Mouse (Mus musculus) midbrain, embryonic 10.5 days (tissue): Measurements from ENCODE around the gene 1810046K07Rik. TPM values are rescaled to one million over a fixed set of nuclear protein-coding genes. Genes with fewer than 3 reads are reported as not detected.
A peak's percentile ranks its signal among the peaks of the same experiment; 100 is the strongest.

Experiments
- DNase-seq: peaks from one replicate; pipeline ENCODE4 v3.0.0-alpha.2; 2017; ENCODE audit warnings: low spot score
- H3K27ac ChIP-seq: fragments of 300-500 bp; sonication (generic); replicated peaks from 2 replicates; pipeline ENCODE4 v1.5.1; 2016; ENCODE audit warnings: mild to moderate bottlenecking
- H3K27me3 ChIP-seq: fragments of 300-500 bp; sonication (generic); 2 replicates; pipeline ENCODE4 v1.6.1; 2016; ENCODE audit warnings: low read depth, mild to moderate bottlenecking; ENCODE audit not compliant: poor library complexity, severe bottlenecking
- H3K36me3 ChIP-seq: fragments of 300-500 bp; sonication (generic); 2 replicates; pipeline ENCODE4 v1.6.1; 2016; ENCODE audit warnings: mild to moderate bottlenecking, moderate library complexity
- H3K4me1 ChIP-seq: fragments of 300-500 bp; sonication (generic); 2 replicates; pipeline ENCODE4 v1.6.1; 2016
- H3K4me3 ChIP-seq: fragments of 300-500 bp; sonication (generic); 2 replicates; pipeline ENCODE4 v1.5.1; 2016; ENCODE audit warnings: mild to moderate bottlenecking, moderate library complexity
- H3K9me3 ChIP-seq: fragments of 300-500 bp; sonication (generic); replicated peaks from 2 replicates; pipeline ENCODE4 v1.6.1; 2016; ENCODE audit warnings: mild to moderate bottlenecking
- WGBS: fragments of 180-500 bp; shearing (Covaris S2); methylation state at CpG from one replicate; pipeline ENCODE4 v1.1.7; 2016; 5-methylcytosine and 5-hydroxymethylcytosine counted together
- polyA plus RNA-seq: library from polyadenylated mRNA; unstranded; fragments of >200 nt; fragmentation: Nextera tagmentation; extraction: Ambion mirVana; gene quantifications from 2 replicates; pipeline ENCODE4 v1.2.1, GENCODE M21; 2016

1810046K07Rik gene
- polyA plus RNA-seq, 1 experiment from 2014 or later: not detected

DNA sequence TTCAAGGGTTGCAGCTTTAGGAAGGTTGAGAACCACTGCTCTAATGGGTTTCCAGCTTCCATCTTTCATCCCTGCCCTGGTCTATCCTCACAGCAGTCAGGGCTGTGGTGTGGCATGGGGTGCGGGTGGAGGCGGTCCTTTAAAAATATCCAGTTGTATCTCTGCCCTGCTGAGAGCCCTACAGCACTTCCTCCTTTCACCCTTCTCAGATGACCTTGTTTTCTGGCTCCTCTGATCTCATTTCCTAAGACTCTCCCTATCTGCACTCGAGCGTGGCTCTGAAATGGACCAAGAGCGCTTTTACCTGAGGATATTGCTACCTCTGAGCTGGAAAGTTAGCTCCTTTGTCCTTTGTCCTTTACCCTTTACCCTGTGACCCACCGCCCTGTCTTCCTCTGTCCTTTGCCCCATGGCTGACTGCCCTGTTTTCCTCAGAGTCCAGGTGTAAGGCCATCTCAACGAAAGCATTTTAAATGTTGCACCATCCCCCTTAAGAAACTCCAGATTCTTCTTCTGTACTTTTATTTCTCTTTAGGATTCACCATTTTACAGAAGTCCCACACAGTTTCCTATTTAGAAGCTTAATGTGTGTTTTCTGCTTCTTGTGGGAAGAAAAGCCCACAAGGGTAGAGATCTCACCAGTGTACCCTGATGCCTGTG is 4.2 kb downstream of the 1810046K07Rik start:
- Histone ChIP-seq H3K27me3 (no peaks in the 10 kb centered on the region), H3K4me1 (no peaks in the 10 kb centered on the region), H3K4me3 (no peak overlapping the region), H3K36me3 (no peaks in the 10 kb centered on the region), H3K27ac (no peak overlapping the region), H3K9me3 (no peaks in the 10 kb centered on the region)
- WGBS: 82% methylated on average over 7 of the region's 7 CpGs
- no peak for DNase-seq

DNA sequence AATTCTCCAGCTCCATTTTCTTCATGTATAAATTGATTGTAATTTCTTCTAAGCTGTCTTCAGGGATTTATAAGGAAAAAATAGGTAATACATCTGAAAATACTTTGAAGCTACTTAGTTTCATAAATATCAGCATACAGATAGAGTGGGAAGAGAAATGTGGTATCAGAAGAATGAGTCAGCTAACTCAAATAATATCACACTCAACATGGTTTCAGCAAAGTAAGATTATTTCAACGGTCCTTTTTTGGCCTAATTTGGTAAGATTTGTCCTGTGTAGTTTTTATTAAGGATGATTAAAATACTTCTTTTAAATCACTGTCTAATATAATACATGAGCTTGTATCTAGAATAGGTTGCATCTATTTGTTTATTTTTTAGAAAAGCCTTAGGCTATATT is 8.6 kb downstream of the 1810046K07Rik start:
- no peak for DNase-seq
- no peaks in the 10 kb centered on the region for H3K36me3 ChIP-seq
- WGBS: 92% methylated on average over 1 of the region's 1 CpGs
- H3K9me3 ChIP-seq: no peaks in the 10 kb centered on the region
- no peaks in the 10 kb centered on the region for H3K4me1 ChIP-seq
- no peak overlapping the region for H3K4me3 ChIP-seq
- no peak overlapping the region for H3K27ac ChIP-seq
- H3K27me3 ChIP-seq: no peaks in the 10 kb centered on the region

DNA sequence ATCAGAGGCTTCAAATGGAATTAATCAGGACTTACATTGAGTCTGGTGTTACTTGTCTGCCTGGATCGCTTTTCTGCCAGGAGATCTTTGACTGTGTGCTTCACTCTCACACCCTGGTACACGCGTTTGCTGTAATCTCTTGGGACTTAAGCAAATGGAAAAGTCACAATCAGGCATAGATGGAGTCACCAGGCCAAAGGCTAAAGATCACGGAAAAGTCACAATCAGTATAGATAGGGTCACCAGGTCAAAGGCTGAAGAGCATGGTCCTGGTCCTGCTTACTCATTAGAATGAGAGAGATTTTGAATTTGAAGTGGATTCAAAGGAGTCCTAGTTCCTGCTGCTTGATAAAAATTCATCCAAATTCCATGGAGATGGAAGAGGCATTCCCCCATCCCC is 10.5 kb downstream of the 1810046K07Rik start:
- Histone ChIP-seq H3K27me3 (no peaks in the 10 kb centered on the region), H3K27ac (no peak overlapping the region), H3K36me3 (no peaks in the 10 kb centered on the region), H3K4me1 (no peaks in the 10 kb centered on the region), H3K4me3 (no peak overlapping the region), H3K9me3 (no peaks in the 10 kb centered on the region)
- DNase-seq: no peak
- WGBS: 74% methylated on average over 4 of the region's 4 CpGs

DNA sequence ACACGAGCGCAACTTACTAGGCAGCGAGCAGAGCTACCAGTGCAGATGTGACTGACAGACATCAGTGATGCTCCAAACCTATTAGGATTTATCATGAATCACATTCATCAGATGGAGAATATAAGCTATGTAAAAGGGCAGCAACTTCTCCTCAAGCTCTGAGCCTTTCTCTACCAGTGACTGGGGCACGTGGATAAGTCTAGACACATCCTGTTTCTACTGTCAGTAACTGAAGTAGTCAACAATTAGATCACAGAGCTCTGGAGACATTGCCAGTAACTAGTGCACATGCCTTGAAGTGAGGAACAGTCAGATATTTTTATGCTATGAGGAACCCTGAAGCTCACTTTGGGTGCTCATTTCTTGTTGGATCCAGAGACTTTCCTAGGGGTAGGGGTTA is 11.4 kb downstream of the 1810046K07Rik start:
- no peak for DNase-seq
- Histone ChIP-seq H3K36me3 (no peaks in the 10 kb centered on the region), H3K4me1 (no peaks in the 10 kb centered on the region), H3K27me3 (no peaks in the 10 kb centered on the region), H3K4me3 (no peak overlapping the region), H3K27ac (no peak overlapping the region), H3K9me3 (no peaks in the 10 kb centered on the region)
- WGBS: 92% methylated on average over 4 of the region's 4 CpGs

DNA sequence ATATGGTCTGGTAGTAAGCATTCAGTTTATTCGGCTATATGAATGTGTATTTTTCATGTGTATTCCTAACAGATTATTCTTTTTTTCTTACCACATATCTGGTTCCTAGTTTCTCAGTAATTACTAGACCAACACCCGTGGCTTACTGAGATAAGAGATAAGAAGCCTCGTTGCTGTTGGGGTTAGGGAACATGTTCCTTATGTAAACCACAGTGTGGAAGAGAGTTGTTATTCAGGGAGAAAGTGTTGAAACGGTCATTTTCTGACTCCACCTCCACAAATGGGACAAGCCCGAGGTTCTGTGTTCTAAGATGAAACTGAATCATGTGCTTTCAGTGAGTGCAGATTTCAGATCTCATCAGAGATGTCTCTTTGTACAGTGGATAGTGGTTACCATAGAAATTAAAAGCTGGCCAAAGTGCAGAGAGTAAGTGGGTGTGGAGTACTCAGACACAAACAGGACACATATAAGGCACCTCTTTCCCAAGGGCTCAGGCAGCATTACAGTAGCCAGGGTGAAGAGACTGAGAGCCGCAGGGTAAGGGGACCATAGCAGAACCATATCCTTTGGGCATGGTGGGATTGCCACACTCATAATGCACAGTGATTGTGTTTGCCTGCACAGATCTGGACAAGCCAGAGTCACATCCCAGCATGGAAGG is 13.2 kb downstream of the 1810046K07Rik start:
- WGBS: 86% methylated on average over 6 of the region's 6 CpGs
- no peaks in the 10 kb centered on the region for H3K9me3 ChIP-seq
- H3K4me1 ChIP-seq: no peaks in the 10 kb centered on the region
- H3K27ac ChIP-seq: no peak overlapping the region
- DNase-seq: no peak
- H3K27me3 ChIP-seq: no peaks in the 10 kb centered on the region
- H3K36me3 ChIP-seq: no peaks in the 10 kb centered on the region
- H3K4me3 ChIP-seq: no peak overlapping the region

DNA sequence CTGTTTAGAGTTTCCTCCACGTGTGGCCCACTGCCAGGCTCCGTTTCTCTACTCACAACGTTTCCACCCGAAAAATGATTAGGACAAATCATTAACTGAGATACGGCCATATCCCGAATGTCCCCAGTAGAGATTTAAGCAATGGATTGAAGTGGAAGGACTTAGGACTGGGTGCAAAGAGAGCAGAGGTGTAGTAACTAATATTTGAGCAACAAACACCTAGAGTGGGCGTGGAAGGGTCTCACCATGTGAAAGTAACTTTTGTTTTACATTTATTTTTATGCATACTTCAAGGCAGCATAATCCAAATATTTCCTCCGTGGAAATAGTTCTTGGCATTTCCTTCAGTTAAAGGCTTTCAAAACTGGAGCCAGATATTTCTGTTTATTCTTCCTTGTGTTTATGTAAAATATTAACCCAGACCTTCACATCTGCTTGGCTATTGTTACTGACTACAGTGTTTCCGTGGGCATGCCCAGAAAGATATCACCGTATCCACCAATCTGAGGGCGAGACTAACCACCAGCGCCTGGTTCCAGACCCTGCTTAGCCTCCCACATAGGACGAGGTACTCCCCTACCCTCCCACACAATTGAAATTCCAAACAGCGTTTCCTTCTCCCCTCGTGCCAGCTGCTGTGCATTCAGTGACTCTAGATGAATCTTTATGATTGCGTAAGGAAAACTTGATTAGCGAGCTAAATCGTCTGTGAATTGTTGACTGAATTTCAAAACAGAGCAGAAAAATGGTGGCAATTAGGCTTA is 16.0 kb downstream of the 1810046K07Rik start:
- Histone ChIP-seq H3K9me3 (no peaks in the 10 kb centered on the region), H3K27ac (no peak overlapping the region), H3K4me3 (no peak overlapping the region), H3K4me1 (no peaks in the 10 kb centered on the region), H3K36me3 (no peaks in the 10 kb centered on the region), H3K27me3 (no peaks in the 10 kb centered on the region)
- no peak for DNase-seq
- WGBS: 82% methylated on average over 18 of the region's 18 CpGs

DNA sequence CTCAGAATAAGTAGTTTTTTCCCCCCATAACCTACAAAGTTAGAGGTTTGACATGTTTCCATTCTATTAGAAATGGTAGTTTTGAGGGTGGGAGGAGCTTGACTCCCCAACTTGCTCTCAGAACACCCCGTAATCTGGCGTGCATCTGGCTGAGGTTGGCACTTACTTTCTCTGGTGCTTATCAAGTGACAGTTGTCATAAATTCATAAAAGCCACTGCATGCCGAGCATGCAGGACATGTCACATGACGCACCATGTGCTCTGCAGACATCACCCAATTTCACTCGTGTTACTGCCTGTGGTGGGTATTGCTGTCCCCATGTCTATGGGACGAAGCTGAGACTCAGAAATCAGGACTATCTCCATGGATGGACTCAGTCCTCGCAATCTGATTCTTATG is 18.2 kb downstream of the 1810046K07Rik start:
- no peak for DNase-seq
- H3K36me3 ChIP-seq: no peaks in the 10 kb centered on the region
- no peaks in the 10 kb centered on the region for H3K4me1 ChIP-seq
- H3K27ac ChIP-seq: no peak overlapping the region
- WGBS: 90% methylated on average over 7 of the region's 7 CpGs
- no peaks in the 10 kb centered on the region for H3K27me3 ChIP-seq
- no peaks in the 10 kb centered on the region for H3K9me3 ChIP-seq
- H3K4me3 ChIP-seq: no peak overlapping the region

DNA sequence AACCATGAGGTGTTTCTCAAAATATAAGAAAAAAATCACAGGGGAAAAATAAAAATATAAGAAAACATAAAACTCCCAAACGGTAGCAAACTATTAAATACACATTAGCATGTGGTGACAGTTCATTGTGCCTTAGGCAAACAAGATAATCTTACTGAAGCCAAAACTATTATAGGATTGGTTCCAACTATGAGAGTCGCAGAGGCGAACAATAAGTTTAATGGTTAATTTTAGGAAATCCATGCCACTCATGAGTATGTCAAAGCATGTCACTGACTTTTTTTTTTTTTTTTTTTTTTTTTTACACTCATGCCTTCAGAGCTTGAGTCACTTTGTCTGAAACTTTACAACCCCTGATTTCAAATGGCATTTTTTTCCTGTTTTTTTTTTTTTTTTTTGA is 22.4 kb downstream of the 1810046K07Rik start:
- no peak overlapping the region for H3K4me3 ChIP-seq
- no peaks in the 10 kb centered on the region for H3K36me3 ChIP-seq
- no peak overlapping the region for H3K27ac ChIP-seq
- no peaks in the 10 kb centered on the region for H3K9me3 ChIP-seq
- no peaks in the 10 kb centered on the region for H3K4me1 ChIP-seq
- no peak for DNase-seq
- no peaks in the 10 kb centered on the region for H3K27me3 ChIP-seq
- 95% methylated on average over 3 of the region's 3 CpGs for WGBS

DNA sequence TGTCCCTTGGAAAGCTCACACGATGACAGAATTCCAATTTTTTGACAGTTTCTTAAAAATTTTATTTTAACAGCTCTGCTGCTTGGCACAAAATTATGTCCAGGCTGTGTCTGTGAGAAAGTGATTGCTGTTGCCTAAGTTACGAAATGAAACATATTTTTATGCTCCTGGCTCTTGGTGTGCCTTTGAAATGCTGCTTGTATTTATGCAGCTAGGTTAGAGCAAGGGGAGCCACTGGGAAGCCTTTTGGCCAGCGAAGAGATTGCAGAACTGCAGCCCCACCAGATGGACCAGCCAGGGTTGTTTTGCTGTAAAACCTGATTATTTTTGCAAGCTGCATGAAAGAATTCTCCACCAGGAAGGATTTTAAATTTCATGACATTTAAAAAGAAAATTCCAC is 23.6 kb downstream of the 1810046K07Rik start:
- Histone ChIP-seq H3K27me3 (no peaks in the 10 kb centered on the region), H3K4me3 (no peak overlapping the region), H3K36me3 (no peaks in the 10 kb centered on the region), H3K4me1 (no peaks in the 10 kb centered on the region), H3K9me3 (no peaks in the 10 kb centered on the region), H3K27ac (no peak overlapping the region)
- 84% methylated on average over 3 of the region's 3 CpGs for WGBS
- no peak for DNase-seq

DNA sequence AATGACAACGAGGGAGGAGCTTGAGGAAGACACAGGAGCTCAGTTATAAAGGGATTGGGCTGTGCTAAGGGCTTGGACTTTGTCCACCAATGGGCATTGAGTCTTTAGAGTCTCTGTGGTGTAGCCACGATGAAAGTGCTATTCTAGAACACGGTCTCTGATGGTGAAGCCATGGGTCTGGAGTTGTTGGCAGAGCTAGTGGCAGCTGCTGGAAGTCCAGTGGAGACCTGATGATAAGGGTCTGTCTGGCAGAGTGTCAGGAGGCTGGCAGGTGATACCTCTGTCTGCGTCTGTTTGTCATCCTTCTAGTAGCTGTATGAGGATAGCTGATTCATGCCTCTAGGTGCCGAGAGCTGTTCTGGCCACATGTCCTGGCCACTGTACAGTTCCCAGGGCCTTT is 24.7 kb downstream of the 1810046K07Rik start:
- DNase-seq: no peak
- WGBS: 84% methylated on average over 5 of the region's 5 CpGs
- Histone ChIP-seq H3K9me3 (no peaks in the 10 kb centered on the region), H3K27ac (no peak overlapping the region), H3K4me3 (no peak overlapping the region), H3K36me3 (no peaks in the 10 kb centered on the region), H3K4me1 (no peaks in the 10 kb centered on the region), H3K27me3 (no peaks in the 10 kb centered on the region)

DNA sequence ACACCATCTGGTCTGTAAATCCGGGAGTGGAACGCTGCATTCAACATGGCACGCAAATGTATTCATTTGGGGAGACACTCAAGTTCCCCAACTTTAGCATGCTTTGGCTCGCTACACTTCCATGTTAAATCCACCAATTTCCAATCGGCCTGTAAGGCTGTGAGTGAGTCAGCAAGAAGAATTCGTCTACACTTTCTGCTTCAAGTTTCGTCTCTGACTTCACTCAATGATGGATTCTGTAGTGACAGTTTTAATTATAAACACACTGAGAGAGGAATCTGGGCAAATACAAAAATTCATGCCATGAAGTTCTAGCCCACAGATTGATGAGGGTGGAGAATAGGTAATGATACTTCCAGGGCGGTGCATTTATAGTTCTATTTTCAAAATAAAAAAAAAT is 35.2 kb downstream of the 1810046K07Rik start:
- 77% methylated on average over 8 of the region's 8 CpGs for WGBS
- Histone ChIP-seq H3K4me1 (no peaks in the 10 kb centered on the region), H3K9me3 (no peaks in the 10 kb centered on the region), H3K27ac (no peak overlapping the region), H3K4me3 (no peak overlapping the region), H3K27me3 (no peaks in the 10 kb centered on the region), H3K36me3 (no peaks in the 10 kb centered on the region)
- no peak for DNase-seq

DNA sequence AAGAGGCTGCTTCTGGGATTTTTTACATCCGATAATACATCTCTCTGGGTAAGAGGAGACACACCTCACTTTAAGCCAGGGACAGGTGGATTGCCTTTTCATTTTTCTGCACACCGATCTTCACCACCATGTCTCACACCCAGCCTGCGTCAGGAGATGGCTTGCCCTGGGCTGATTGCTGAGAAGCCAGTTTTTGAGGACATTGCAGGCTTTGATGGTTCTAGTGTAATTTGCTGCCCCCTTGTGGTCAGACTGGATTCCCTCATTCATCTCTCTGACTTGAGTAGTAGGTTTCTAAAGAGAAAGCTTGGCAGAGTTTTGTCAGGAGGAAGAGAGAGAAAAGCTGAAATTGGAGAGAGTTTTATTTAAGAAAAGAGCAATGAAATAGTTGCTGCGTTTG is 36.0 kb downstream of the 1810046K07Rik start:
- H3K36me3 ChIP-seq: no peaks in the 10 kb centered on the region
- peak; percentile 76 for DNase-seq
- WGBS: 37% methylated on average over 4 of the region's 4 CpGs
- H3K4me1 ChIP-seq: no peaks in the 10 kb centered on the region
- H3K27ac ChIP-seq: no peak overlapping the region
- no peaks in the 10 kb centered on the region for H3K9me3 ChIP-seq
- H3K4me3 ChIP-seq: no peak overlapping the region
- H3K27me3 ChIP-seq: no peaks in the 10 kb centered on the region

DNA sequence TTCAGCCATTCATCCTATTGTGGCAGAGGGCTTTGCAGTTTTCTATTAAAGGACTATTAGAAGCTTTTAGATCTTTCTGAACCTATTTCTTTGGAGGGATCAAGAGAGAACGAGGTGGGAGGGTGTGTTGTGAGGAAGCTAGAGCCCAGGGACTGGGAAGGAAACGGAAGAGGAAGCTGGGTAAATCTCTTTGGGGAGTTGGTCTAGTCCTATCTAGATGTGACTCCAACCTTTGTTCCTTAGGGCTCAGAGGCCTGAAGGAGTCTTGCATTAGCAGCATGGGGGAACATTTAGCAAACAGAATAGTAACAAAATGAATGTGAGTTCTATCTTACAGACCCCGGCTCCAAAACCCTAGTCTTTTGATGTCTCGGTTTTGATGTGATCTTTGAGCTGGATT is 37.7 kb downstream of the 1810046K07Rik start:
- Histone ChIP-seq H3K27me3 (no peaks in the 10 kb centered on the region), H3K36me3 (no peaks in the 10 kb centered on the region), H3K4me1 (no peaks in the 10 kb centered on the region), H3K4me3 (no peak overlapping the region), H3K9me3 (no peaks in the 10 kb centered on the region), H3K27ac (no peak overlapping the region)
- DNase-seq: no peak
- WGBS: 79% methylated on average over 4 of the region's 4 CpGs
